Mouse (Mus musculus) erythroblast, embryonic 14.5 days (primary cell): ENCODE measurements around the gene Wdr95.

Source experiments
- GATA1 ChIP-seq: IDR thresholded peaks from 2 replicates; pipeline ENCODE4 v1.6.1; 2012; ENCODE audit warnings: low read length, inconsistent platforms, mixed read lengths
- TAL1 ChIP-seq: IDR thresholded peaks from 3 replicates; pipeline ENCODE4 v1.6.1; 2012; ENCODE audit warnings: low read length, inconsistent platforms, mixed read lengths

- no peak for TF ChIP-seq GATA1
- no peak for TF ChIP-seq TAL1
These were observed 14.3 kb upstream of the Wdr95 start for GRCm38 (mm10) chr5:149514087-149514671.
